Mouse (Mus musculus) bone marrow, adult 2 months (tissue): ENCODE measurements at regions not wholly inside any gene's neighbourhood (a gene's known extent, or its start where the extent isn't known, plus 50 kb on each side); places are given as distances from the start of the nearest gene placed in this dataset.
"Not testable (repeated sequence)": the region's sequence is repeated elsewhere in the genome, so short reads cannot be mapped to it uniquely, and the experiment has no call there.

Experiments
- H3K27ac ChIP-seq: fragments of 200-500 bp; 2 replicates; pipeline ENCODE4 v1.5.1; 2012; ENCODE audit warnings: low read depth, mild to moderate bottlenecking, control low read depth, inconsistent platforms, low read length; ENCODE audit not compliant: control insufficient read depth, poor library complexity, insufficient read depth
- H3K4me1 ChIP-seq: fragments of 200-500 bp; 2 replicates; pipeline ENCODE4 v1.6.1; 2011; ENCODE audit warnings: low read length; ENCODE audit not compliant: control insufficient read depth, insufficient read depth
- H3K4me3 ChIP-seq: fragments of 200-500 bp; replicated peaks from 2 replicates; pipeline ENCODE3; 2011; ENCODE audit warnings: mild to moderate bottlenecking, low read depth, low read length, control low read depth; ENCODE audit not compliant: control insufficient read depth
- CTCF ChIP-seq: fragments of 200-500 bp; IDR thresholded peaks from 2 replicates; pipeline ENCODE4 v1.5.1; 2011; ENCODE audit warnings: low read length, control low read depth; ENCODE audit not compliant: control insufficient read depth, insufficient read depth
- POLR2A ChIP-seq: fragments of 200-500 bp; IDR thresholded peaks from 2 replicates; pipeline ENCODE4 v1.6.1; 2011; ENCODE audit warnings: low read depth, mild to moderate bottlenecking, control low read depth, low read length, borderline replicate concordance; ENCODE audit not compliant: control insufficient read depth
- WGBS: fragments of 180-500 bp; shearing (Covaris S2); methylation state at CpG from one replicate; pipeline ENCODE4 v1.1.7; 2018; 5-methylcytosine and 5-hydroxymethylcytosine counted together

DNA sequence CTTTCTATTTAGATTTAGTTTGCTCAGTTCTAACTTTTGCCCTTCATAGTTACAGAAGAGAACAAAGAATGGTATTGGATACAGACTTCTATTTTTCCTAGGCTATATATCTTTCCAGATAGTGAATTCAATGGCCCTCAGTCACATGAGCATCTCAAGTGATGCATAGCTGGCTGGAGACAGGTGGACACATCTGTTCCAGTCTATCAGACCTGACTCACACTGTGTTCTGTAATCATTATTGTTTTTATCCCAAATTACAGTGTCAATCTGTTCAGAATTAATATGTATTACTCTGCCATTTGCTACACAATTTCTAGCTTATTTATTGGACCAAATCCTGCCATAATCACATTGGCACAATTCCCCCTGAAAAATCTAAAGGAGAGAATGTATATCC is 298.0 kb upstream of the Foxg1 start:
- TF ChIP-seq CTCF (no peak), POLR2A (no peak)

DNA sequence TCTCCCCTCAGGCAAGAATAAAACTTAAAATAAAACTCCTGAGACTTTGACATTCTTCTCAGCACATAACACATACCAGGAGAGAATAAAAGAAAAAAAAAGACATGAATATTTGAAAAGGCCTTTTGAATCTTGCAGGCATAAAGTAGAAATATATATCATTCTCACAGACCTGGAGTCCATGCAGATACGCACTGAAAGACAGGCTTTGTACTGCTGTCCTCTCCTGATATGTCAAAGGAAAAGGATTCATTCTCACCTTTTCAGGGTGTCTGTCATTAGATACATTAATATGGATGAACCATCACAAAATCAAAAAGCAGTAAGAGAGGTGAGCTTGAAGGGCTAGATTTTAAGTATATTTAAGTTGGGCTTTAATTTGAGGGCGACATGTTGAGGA is 296.4 kb upstream of the Foxg1 start:
- Histone ChIP-seq H3K27ac (no peak overlapping the region), H3K4me1 (no peaks in the 10 kb centered on the region), H3K4me3 (no peak overlapping the region)
- 75% methylated on average over 2 of the region's 2 CpGs for WGBS
- TF ChIP-seq CTCF = no peak
- TF ChIP-seq POLR2A = no peak

More for the DNA sequence above, 298.0 kb upstream of the Foxg1 start:
- H3K27ac ChIP-seq = no peak overlapping the region
- H3K4me1 ChIP-seq = no peaks in the 10 kb centered on the region
- H3K4me3 ChIP-seq = no peak overlapping the region

GRCm38 (mm10) chr12:49090177-49090576 is 292.3 kb upstream of the Foxg1 start:
- TF ChIP-seq CTCF (no peak), POLR2A (no peak)
- WGBS = 74% methylated on average over 1 of the region's 1 CpGs
- Histone ChIP-seq H3K4me1 (no peaks in the 10 kb centered on the region), H3K27ac (no peak overlapping the region), H3K4me3 (no peak overlapping the region)

DNA sequence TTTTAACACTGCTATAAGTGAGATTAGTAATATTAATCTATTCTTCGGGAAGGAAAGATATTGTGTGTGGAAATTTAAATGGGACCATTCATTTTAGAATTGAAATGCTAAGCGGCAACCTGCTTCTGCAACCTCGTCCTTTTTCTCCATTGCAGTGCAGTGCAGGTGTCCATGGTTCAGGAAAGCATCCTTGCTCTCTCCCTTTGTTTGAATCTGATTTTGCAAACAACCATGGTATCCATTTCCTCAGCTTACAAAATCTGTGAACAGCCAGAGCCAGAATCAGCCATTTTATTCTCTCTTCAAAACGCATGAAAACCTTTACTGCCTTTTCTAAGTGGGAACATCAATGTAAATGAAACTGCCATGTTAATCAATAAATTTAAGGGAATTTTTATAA is 276.5 kb upstream of the Foxg1 start:
- 57% methylated on average over 4 of the region's 4 CpGs for WGBS
- H3K4me1 ChIP-seq = no peaks in the 10 kb centered on the region
- TF ChIP-seq POLR2A (no peak), CTCF (no peak)

GRCm38 (mm10) chr12:49106399-49107382 is 275.8 kb upstream of the Foxg1 start:
- WGBS = 58% methylated on average over 7 of the region's 7 CpGs
- no peak overlapping the region for H3K4me3 ChIP-seq
- TF ChIP-seq POLR2A = no peak
- no peak for TF ChIP-seq CTCF

More for the DNA sequence above, 276.5 kb upstream of the Foxg1 start:
- H3K4me3 ChIP-seq = no peak overlapping the region
- H3K27ac ChIP-seq = no peak overlapping the region

DNA sequence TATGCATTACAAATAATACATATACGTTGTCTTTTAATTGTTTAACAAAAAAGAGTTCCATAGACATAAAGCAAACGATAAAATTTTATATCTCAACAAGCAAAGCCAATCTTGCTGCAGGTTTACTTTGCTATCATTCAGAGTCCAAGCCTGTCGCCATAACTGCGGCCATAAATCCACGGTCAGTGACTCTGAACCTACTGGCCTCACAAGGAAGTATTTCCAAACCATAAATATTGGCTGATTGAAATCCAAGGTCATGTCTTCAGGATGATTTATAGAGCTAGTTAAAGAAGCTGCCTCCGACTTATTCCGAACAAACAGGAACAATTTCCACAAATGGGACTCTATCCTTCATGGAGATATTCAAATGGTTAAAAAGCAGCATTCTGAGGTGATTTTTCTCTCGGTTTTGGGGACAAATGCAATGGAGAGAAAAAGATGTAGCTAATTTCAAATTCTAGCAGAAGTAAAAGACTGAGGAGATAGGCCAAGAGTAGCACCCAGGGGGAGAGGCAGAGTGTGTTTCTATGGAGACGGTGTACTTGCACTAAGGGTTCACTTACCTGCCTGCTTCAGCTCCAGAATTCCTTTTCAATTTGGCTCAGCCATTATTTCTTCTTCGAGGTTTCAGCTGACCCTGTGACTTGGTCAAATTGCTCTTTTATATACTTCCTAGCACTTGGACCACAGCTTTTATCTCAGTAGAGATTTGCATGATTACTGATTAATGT is 274.9 kb upstream of the Foxg1 start:
- no peak for TF ChIP-seq POLR2A
- no peak for TF ChIP-seq CTCF
- WGBS = 71% methylated on average over 10 of the region's 10 CpGs
- Histone ChIP-seq H3K27ac (no peak overlapping the region), H3K4me1 (no peaks in the 10 kb centered on the region), H3K4me3 (no peak overlapping the region)

More at GRCm38 (mm10) chr12:49106399-49107382, 275.8 kb upstream of the Foxg1 start:
- H3K4me1 ChIP-seq = no peaks in the 10 kb centered on the region
- no peak overlapping the region for H3K27ac ChIP-seq

- not testable (repeated sequence) for H3K27ac ChIP-seq, H3K4me3 ChIP-seq, H3K4me1 ChIP-seq
- WGBS = 80% methylated on average over 4 of the region's 7 CpGs
Measured at GRCm38 (mm10) chr12:49131093-49131492, 251.4 kb upstream of the Foxg1 start.

DNA sequence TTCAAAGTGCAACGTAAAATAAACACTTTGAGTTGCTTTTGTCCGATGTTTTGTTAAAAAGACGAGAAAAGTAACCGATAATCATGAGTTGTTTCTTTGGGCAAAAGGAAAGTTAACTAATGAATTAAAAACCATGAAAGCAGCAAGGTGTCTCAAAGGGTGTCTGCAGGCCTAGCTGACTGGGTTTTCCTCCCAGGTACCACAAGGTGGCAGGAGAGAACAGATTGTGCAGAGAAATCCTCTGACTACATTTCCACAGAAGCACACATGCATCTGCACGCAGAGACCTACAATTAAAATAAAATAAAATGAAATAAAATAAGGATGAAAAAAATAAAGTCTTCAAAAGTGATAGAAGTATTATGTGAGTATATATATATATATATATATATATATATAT is 212.4 kb upstream of the Foxg1 start:
- WGBS = 53% methylated on average over 5 of the region's 5 CpGs
- no peaks in the 10 kb centered on the region for H3K4me1 ChIP-seq
- TF ChIP-seq POLR2A (no peak), CTCF (peak; percentile 13; the same call in 1 of the 2 replicates)
- H3K4me3 ChIP-seq = no peak overlapping the region
- no peak overlapping the region for H3K27ac ChIP-seq
